Mouse (Mus musculus) heart, embryonic 11.5 days (tissue): Measurements from ENCODE around the gene Prdm1. TPM values are rescaled to one million over a fixed set of nuclear protein-coding genes. Genes with fewer than 3 reads are reported as not detected.

Experiments used
- ATAC-seq: fragments of 200-750 bp; cut with Nextera tagmentation; replicated peaks from 2 replicates; pipeline ENCODE4 v1.8.0; 2017; ENCODE audit warnings: moderate library complexity; ENCODE audit not compliant: insufficient number of reproducible peaks, low FRiP score, low TSS enrichment
- H3K27ac ChIP-seq: fragments of 300-500 bp; sonication (generic); 2 replicates; pipeline ENCODE4 v1.5.1; 2014; ENCODE audit warnings: mild to moderate bottlenecking, low read depth, low read length
- H3K27me3 ChIP-seq: fragments of 300-500 bp; sonication (generic); 2 replicates; pipeline ENCODE4 v1.6.1; 2014; ENCODE audit warnings: mild to moderate bottlenecking, low read length, mixed read lengths; ENCODE audit not compliant: control insufficient read depth, insufficient read depth
- H3K36me3 ChIP-seq: fragments of 300-500 bp; sonication (generic); 2 replicates; pipeline ENCODE4 v1.6.1; 2014; ENCODE audit warnings: mild to moderate bottlenecking, low read length, moderate library complexity, mixed read lengths; ENCODE audit not compliant: control insufficient read depth, insufficient read depth
- H3K4me1 ChIP-seq: fragments of 300-500 bp; sonication (generic); 2 replicates; pipeline ENCODE4 v1.6.1; 2014; ENCODE audit warnings: low read length; ENCODE audit not compliant: control insufficient read depth, insufficient read depth
- H3K4me2 ChIP-seq: fragments of 300-500 bp; sonication (generic); 2 replicates; pipeline ENCODE4 v1.6.1; 2014; ENCODE audit warnings: mild to moderate bottlenecking, moderate library complexity
- H3K4me3 ChIP-seq: fragments of 300-500 bp; sonication (generic); 2 replicates; pipeline ENCODE4 v1.5.1; 2014; ENCODE audit warnings: low read depth, low read length
- H3K9ac ChIP-seq: fragments of 300-500 bp; sonication (generic); 2 replicates; pipeline ENCODE4 v1.6.1; 2014; ENCODE audit warnings: mild to moderate bottlenecking, low read depth, low read length, moderate library complexity
- H3K9me3 ChIP-seq: fragments of 300-500 bp; sonication (generic); replicated peaks from 2 replicates; pipeline ENCODE4 v1.6.1; 2016; ENCODE audit warnings: low read length; ENCODE audit not compliant: control insufficient read depth
- WGBS: fragments of 180-500 bp; shearing (Covaris S2); extraction: QIAGEN DNeasy Blood & Tissue Kit; methylation state at CpG from one replicate; pipeline ENCODE4 v1.1.7; 2014; ENCODE audit not compliant: insufficient replicate concordance; 5-methylcytosine and 5-hydroxymethylcytosine counted together
- polyA plus RNA-seq: library from polyadenylated mRNA; unstranded; fragments of >200 nt; fragmentation: Nextera tagmentation; extraction: Ambion mirVana; gene quantifications from 2 replicates; pipeline ENCODE4 v1.2.1, GENCODE M21; 2014

The Prdm1 gene
- polyA plus RNA-seq, 1 experiment from 2014 or later, result 0.36 TPM

- H3K9me3 ChIP-seq, result no peaks in the 10 kb centered on the region
- H3K4me3 ChIP-seq, result no peak overlapping the region
- H3K4me2 ChIP-seq, result no peak overlapping the region
- H3K27me3 ChIP-seq, result no peaks in the 10 kb centered on the region
- H3K4me1 ChIP-seq, result no peaks in the 10 kb centered on the region
- H3K27ac ChIP-seq, result no peak overlapping the region
- H3K36me3 ChIP-seq, result no peaks in the 10 kb centered on the region
- H3K9ac ChIP-seq, result no peak overlapping the region
- 80% methylated on average over 11 of the region's 11 CpGs for WGBS
- no peak for ATAC-seq
These were observed 118.3 kb downstream of the Prdm1 start for GRCm38 (mm10) chr10:44409958-44410357.

- no peak overlapping the region for H3K4me2 ChIP-seq
- H3K9me3 ChIP-seq, result no peaks in the 10 kb centered on the region
- no peak overlapping the region for H3K27ac ChIP-seq
- no peak overlapping the region for H3K9ac ChIP-seq
- no peak overlapping the region for H3K4me3 ChIP-seq
- H3K27me3 ChIP-seq, result no peaks in the 10 kb centered on the region
- peaks cover 2% of the 10 kb centered on the region; the same call in 1 of the 2 replicates for H3K4me1 ChIP-seq
- ATAC-seq, result no peak
- H3K36me3 ChIP-seq, result no peaks in the 10 kb centered on the region
- 67% methylated on average over 10 of the region's 10 CpGs for WGBS
These were observed 119.2 kb downstream of the Prdm1 start for GRCm38 (mm10) chr10:44409054-44409453.

GRCm38 (mm10) chr10:44403415-44403814 is 124.9 kb downstream of the Prdm1 start:
- Histone ChIP-seq H3K27me3 (no peaks in the 10 kb centered on the region), H3K27ac (peak overlapping the region; percentile 71), H3K4me2 (no peak overlapping the region; the same call in 1 of the 2 replicates), H3K9me3 (no peaks in the 10 kb centered on the region), H3K36me3 (no peaks in the 10 kb centered on the region), H3K4me3 (no peak overlapping the region), H3K4me1 (peaks cover 21% of the 10 kb centered on the region), H3K9ac (no peak overlapping the region)
- 24% methylated on average over 7 of the region's 7 CpGs for WGBS
- no peak for ATAC-seq

GRCm38 (mm10) chr10:44401600-44401999 is 126.7 kb downstream of the Prdm1 start:
- Histone ChIP-seq H3K27ac (no peak overlapping the region), H3K36me3 (no peaks in the 10 kb centered on the region), H3K4me2 (no peak overlapping the region), H3K4me3 (no peak overlapping the region), H3K4me1 (peaks cover 21% of the 10 kb centered on the region), H3K9ac (no peak overlapping the region), H3K27me3 (no peaks in the 10 kb centered on the region), H3K9me3 (no peaks in the 10 kb centered on the region)
- 60% methylated on average over 10 of the region's 10 CpGs for WGBS
- no peak for ATAC-seq

- H3K9me3 ChIP-seq, result no peaks in the 10 kb centered on the region
- H3K4me3 ChIP-seq, result no peak overlapping the region
- WGBS, result 68% methylated on average over 13 of the region's 13 CpGs
- H3K27me3 ChIP-seq, result no peaks in the 10 kb centered on the region
- no peak overlapping the region for H3K27ac ChIP-seq
- H3K9ac ChIP-seq, result no peak overlapping the region
- no peaks in the 10 kb centered on the region for H3K36me3 ChIP-seq
- H3K4me1 ChIP-seq, result peaks cover 21% of the 10 kb centered on the region
- no peak overlapping the region for H3K4me2 ChIP-seq
- no peak for ATAC-seq
These were observed 127.7 kb downstream of the Prdm1 start for GRCm38 (mm10) chr10:44400602-44401001.

GRCm38 (mm10) chr10:44400119-44400518 is 128.2 kb downstream of the Prdm1 start:
- H3K9ac ChIP-seq, result no peak overlapping the region
- no peak overlapping the region for H3K4me2 ChIP-seq
- WGBS, result 66% methylated on average over 3 of the region's 3 CpGs
- H3K27me3 ChIP-seq, result no peaks in the 10 kb centered on the region
- no peaks in the 10 kb centered on the region for H3K9me3 ChIP-seq
- no peaks in the 10 kb centered on the region for H3K36me3 ChIP-seq
- H3K27ac ChIP-seq, result no peak overlapping the region
- H3K4me3 ChIP-seq, result no peak overlapping the region
- peaks cover 21% of the 10 kb centered on the region for H3K4me1 ChIP-seq
- no peak for ATAC-seq

- no peak overlapping the region for H3K4me3 ChIP-seq
- WGBS, result 81% methylated on average over 8 of the region's 8 CpGs
- ATAC-seq, result no peak
These were observed 135.4 kb downstream of the Prdm1 start for GRCm38 (mm10) chr10:44392855-44393254.

GRCm38 (mm10) chr10:44391509-44392290 is 136.6 kb downstream of the Prdm1 start:
- H3K4me2 ChIP-seq, result no peak overlapping the region
- H3K9me3 ChIP-seq, result no peaks in the 10 kb centered on the region
- H3K27ac ChIP-seq, result no peak overlapping the region
- H3K27me3 ChIP-seq, result no peaks in the 10 kb centered on the region
- no peak for ATAC-seq
- no peaks in the 10 kb centered on the region for H3K4me1 ChIP-seq
- WGBS, result 40% methylated on average over 12 of the region's 12 CpGs
- no peaks in the 10 kb centered on the region for H3K36me3 ChIP-seq
- H3K9ac ChIP-seq, result no peak overlapping the region
- no peak overlapping the region for H3K4me3 ChIP-seq

More at GRCm38 (mm10) chr10:44392855-44393254, 135.4 kb downstream of the Prdm1 start:
- no peaks in the 10 kb centered on the region for H3K9me3 ChIP-seq
- H3K27ac ChIP-seq, result no peak overlapping the region
- H3K4me2 ChIP-seq, result no peak overlapping the region
- no peaks in the 10 kb centered on the region for H3K27me3 ChIP-seq
- no peaks in the 10 kb centered on the region for H3K4me1 ChIP-seq
- no peak overlapping the region for H3K9ac ChIP-seq
- H3K36me3 ChIP-seq, result no peaks in the 10 kb centered on the region

- WGBS, result 78% methylated on average over 5 of the region's 5 CpGs
- ATAC-seq, result no peak
These were observed 138.0 kb downstream of the Prdm1 start for GRCm38 (mm10) chr10:44390286-44390685.

More at GRCm38 (mm10) chr10:44390286-44390685, 138.0 kb downstream of the Prdm1 start:
- H3K4me2 ChIP-seq, result no peak overlapping the region
- H3K4me3 ChIP-seq, result no peak overlapping the region
- H3K9ac ChIP-seq, result no peak overlapping the region
- H3K4me1 ChIP-seq, result no peaks in the 10 kb centered on the region
- H3K9me3 ChIP-seq, result no peaks in the 10 kb centered on the region
- H3K27ac ChIP-seq, result no peak overlapping the region
- H3K27me3 ChIP-seq, result no peaks in the 10 kb centered on the region
- no peaks in the 10 kb centered on the region for H3K36me3 ChIP-seq
